Mouse (Mus musculus): ENCODE results near the gene Cyb5b. TPM values are rescaled to one million over a fixed set of nuclear protein-coding genes. Genes with fewer than 3 reads are reported as not detected.

Gene Cyb5b
- 10 to 100 TPM; 37.1 to 38.1 TPM for total RNA-seq (2023)

DNA sequence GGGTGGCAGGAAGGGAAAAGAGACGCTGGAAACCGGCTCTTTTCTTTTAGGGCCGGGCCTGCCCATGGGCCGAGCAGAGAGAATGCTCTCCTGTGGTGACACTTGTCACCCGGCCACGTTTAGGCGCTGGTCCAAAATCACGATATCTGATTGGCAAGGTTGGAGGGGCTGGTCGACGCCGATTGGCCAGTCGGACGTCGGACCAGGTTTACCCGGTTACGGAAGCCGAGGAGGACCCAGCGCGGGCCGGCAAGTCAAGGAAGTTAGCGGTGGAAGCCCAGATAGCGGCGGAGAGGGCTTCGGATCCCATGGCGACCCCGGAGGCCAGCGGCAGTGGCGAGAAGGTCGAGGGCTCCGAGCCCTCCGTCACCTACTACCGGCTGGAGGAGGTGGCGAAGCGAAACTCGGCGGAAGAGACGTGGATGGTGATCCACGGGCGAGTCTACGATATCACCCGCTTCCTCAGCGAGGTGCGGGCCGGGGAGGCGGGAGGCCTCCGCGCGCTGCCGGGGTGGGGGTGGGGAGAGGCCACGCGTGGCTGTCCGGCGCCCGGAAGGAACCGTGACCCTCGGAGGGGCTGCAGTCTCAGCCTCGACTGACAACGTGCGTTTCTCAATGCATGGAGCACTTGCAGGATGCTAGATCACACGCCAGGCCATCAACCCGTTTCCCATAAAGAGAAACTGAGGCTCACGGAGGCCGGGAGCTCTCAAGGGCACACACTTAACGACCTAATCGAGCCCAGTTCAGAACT, at the start of gene Cyb5b:
Cyb5b (plus strand) TSS at position 237 of the 754 bp plus-strand sequence.

Other genes starting within 250 kb of the Cyb5b start
- gene Sntb2, start 214.9 kb upstream of the Cyb5b start, total RNA-seq (2023), result 1 to 10 TPM; 5.0 to 5.4 TPM
- 10 to 100 TPM; 53.8 to 55.6 TPM for gene Vps4a, start 119.4 kb upstream of the Cyb5b start, total RNA-seq (2023)
- gene Pdf, start 102.0 kb upstream of the Cyb5b start, total RNA-seq (2023), result 10 to 100 TPM; 16.7 to 18.0 TPM
- gene Cog8, start 94.0 kb upstream of the Cyb5b start, total RNA-seq (2023), result 10 to 100 TPM; 51.0 to 51.8 TPM
- gene Nip7, start 93.8 kb upstream of the Cyb5b start, total RNA-seq (2023), result 10 to 100 TPM; 51.7 to 62.2 TPM
- gene Tmed6, start 85.0 kb upstream of the Cyb5b start, total RNA-seq (2023), result 1 to 10 TPM; 1.6 to 1.7 TPM
- gene Terf2, start 54.1 kb upstream of the Cyb5b start, total RNA-seq (2023), result 10 to 100 TPM; 52.6 to 58.4 TPM
- 100 to 1,000 TPM; 120 to 130 TPM for gene Nfat5, start 142.8 kb downstream of the Cyb5b start, total RNA-seq (2023)